Mouse (Mus musculus) brain, adult 2 months (tissue): ENCODE results near the gene Tmc8.

Experiments
- DNase-seq: peaks from one replicate; pipeline ENCODE4 v3.0.0; 2011; ENCODE audit warnings: low read depth, low spot score

The Tmc8 gene

DNA sequence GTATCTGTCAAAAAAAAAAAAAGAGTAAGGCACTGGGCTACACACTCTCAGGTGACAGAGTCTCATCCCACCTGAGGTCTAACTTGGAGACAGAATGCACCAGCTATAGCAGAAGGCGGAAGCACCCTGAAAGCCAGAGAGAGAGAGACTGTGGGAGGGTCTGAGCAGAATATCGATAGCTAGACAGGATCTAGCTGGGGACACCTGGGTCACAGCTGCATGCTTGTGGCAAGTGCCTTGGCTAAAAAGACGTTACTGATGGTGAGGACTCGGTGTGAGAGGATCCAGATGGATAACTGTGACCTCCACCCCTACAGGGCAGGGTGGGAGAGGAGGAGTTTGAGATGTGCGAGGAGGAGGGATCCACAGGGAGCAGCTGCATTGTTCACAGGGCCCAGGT is 15.1 kb downstream of the Tmc8 start:
- no peak for DNase-seq

DNA sequence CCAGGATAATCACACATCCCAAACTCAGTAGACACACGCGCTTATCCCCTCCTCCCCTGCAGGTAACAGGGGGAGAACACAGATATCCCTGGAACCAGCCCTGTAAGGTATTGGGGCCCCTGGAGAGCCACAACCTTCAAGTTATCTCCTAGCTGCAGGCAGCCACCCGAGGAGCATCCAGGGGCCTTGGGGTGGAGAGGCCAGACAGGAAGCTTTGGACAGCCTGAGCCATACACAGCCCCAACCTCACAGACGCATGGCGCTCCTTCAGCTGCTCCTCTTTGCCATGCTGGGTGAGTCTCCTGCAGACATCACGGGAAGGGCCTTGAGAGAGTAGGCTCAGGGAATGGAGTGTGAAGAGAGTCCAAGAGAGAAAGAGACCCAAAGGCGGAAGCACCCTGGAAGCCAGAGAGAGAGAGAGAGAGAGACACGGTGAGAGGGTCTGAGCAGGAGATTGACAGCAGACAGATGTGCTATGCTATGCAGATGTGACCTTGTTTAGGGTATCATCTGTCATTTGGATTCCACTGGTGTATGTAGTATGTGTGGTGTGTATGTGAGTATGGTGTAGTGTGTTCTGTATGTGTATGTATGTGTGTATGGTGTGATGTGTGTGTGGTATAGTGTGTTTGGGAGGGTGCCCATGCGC is 15.8 kb downstream of the Tmc8 start, which contains the start of gene 6030468B19Rik:
Gene 6030468B19Rik (plus strand): TSS at position 150 of the 649 bp plus-strand sequence.
- DNase-seq, result no peak

DNA sequence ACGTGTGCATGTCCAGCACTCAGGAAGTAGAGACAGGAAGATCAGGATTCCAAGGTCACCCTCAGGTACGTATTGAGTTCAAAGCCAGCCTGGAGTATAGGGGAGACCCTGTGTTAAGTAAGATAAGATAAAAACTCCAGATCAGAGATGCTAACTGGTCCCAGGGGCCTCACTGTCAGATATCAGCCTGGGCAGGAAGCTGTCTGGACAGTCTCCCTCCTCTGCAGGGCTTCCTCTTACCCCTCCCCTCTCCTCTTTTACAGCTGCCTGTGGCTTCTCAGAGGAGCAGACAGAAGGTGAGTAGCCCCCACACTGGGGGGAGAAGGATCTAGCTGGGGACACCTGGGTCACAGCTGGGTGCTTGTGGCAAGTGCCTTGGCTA is 16.3 kb downstream of the Tmc8 start:
- no peak for DNase-seq

DNA sequence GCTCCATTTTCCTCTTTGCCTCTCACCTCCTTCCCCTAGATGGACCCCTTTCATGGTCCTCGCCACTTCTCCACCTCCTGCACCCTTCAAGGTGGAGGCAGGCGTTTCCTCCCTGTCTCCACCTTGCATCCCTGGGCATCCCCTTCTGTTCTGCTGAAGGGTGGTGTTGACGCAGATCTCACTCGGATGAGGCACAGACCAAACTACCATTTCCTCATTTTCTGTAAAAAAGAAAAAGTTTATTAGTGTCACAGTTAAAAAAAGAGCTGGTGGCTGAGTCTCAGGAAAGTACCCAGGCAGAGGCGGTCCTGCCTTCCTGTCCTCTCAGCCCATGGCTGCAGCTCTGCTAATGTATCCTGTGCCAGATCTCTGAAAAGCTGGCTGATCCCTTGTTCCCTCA is 17.3 kb downstream of the Tmc8 start:
- DNase-seq, result no peak

DNA sequence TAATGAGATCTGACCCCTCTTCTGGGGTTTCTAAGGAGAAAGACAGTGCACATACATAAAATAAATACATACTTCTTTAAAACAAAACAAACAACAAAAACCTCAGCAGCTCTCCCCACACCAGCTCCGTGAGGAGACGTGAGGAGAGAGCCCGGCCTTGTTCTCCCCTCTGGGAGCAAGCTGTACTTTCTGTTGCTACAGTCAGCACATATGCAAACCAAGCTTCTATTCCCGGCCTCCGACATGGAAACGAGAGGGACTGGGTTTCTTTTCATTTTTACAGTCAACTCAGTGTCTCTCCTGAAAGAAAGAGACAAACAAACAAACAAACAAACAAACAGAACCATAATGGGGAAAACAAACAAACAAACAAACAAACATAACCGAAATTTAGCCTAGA is 18.2 kb downstream of the Tmc8 start:
- no peak for DNase-seq

DNA sequence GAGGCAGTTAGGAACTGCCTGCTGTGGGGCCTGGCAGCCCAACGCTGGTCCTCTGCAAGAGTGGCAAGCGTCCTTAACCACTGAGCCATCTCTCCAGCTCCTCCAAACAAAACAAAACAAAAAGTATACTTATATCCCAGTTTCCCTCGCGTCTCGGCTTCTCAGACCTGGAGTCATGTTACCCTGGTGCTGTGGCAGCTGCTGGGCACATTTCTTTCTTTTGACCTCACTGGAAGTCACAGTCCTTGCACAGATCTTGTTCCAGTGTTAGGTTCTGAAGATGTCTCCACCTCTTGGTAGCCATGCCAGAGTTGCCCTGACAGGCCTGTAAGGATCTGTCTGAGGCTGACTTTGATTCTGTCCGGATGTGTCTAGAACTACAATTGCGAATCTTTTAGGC is 19.8 kb downstream of the Tmc8 start:
- no peak for DNase-seq

DNA sequence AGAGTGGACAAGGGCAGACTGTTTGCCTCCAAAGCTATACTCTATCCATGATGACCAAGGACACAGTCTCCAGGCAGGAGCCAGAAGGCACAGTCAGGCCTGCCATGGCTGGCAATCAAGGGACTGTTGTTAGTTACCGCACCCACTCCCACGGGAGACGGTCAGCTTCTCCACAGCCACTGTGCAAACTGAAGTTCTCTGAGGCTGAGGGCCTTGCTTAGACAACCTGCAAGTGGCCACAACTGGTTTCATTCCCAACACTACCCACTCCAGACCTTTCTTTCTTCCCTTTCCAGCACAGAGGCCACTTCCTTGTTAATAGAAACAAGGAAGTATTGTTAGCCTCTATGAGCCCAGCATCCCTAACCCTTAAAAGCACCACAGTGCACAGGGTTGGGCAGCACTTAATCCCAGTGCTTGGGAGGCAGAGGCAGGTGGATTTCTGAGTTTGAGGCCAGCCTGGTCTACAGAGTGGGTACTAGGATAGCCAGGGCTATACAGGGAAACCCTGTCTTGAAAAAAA is 21.4 kb downstream of the Tmc8 start:
- DNase-seq, result no peak

DNA sequence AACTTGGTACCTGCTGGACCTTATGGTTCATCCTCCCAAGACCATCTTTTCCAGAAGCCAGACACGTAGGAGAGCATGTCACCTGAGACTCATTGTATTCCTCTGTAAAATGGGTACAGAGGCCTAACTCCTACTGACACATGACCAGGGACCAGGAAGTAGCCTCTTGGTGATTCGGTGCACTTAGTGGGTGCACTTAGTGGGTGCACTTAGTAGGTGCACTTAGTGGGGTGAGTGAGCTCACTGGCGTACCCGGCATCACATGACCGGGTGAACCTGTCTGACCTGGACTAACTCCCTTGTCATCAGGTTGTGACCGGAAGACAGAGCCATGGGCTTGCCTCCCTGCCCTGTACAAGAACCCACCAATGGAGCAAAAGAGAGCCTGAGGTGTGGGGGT is 24.9 kb downstream of the Tmc8 start:
- no peak for DNase-seq

DNA sequence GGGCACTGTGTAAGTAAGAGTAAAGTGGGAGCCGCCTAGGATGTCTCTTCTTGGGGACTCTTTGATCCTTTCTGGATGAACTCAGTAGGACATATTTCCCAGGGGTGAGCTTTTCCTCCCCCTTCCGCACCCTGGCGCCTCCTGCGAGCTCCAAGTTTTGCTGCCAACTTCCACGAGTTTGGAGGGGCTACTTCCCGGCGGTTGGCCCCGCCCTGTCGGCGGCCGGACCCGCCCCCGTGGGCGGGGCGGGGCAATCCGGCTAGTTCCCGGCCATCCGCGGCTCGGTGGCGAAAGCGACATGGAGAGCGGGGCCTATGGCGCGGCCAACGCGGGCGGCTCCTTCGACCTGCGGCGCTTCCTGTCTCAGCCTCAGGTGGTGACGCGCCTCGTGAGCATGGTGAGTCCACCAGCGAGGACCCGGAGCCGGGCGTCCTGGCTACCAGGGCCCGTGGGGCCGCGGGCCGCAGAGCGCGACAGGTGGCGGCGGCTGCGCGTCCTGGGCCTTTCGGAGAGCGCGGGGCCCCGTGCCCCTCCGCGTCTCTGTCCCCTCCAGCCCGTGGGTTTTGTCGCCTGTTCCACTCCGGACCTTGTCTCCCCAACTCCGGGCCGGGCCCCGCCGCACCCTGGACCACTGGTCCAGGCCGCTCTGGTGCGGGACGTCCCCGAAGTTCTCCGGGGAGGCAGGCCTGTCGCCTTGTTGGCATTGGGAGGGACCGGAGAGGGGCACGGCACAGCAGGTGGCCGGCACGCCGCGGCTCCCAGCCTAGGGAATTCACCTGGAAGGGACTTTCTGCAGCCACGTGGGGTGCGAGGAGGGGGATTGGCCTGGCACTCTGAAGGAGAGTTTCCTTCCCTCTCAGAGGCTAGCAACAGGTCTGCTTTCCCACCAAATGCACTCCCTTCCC is 27.8 kb downstream of the Tmc8 start, which contains the start of the genes Gm20708 and Syngr2:
Gene Gm20708 (plus strand): TSS at position 262 of the 905 bp plus-strand sequence.
Gene Syngr2 (plus strand): TSS at position 262 of the 905 bp plus-strand sequence.
- peak; percentile 43 for DNase-seq

DNA sequence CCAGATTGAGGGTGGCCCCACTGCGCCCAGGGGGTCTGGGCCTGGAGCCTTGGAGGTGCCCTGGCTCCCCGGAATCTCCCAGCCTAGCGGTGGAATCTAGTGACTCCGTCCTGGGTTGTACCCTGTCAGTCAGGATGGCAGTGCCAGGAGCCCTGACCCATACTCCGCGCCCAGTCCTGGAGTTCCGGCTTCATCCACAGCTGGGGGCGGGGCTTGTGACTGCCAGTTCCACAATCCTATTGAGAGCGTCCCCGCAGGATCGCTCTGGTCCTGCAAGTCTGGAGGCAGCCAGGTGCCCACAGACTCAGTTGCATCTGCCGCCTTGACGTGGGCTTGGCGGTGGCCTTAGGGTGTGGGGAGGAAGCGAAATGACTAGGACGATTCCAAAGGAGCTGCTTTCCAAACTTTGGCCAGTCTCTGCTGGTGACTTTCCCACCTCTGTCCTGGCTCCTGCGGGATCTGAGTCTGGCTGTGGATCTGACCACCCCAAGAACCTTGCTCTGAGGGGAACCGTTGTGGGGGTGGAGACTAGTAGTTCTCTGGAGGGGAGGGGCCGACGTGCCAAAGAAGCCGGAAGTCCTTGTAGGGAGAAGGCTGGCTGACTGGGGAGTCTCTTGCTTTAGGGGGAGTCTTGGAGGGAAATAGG is 28.6 kb downstream of the Tmc8 start:
- peak; percentile 78 for DNase-seq

DNA sequence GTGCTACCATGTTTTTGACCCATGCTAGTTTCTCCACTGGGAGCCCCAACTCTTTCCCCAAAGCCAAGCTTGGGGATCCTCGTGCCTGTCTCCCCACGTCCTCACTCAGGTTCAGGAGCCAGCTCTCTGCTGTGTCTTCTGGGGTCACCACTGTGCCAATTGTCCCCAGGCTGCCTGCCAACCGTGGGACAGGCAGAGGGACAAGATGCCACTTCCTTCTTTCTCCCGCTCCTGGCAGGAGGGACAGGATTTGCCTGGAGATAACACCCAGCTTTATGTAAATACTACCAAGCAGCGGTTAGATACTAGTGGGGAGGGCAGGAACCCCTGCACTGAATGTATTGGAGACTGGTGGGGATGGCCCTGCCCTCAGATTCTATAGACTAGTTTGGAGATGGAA is 32.0 kb downstream of the Tmc8 start:
- no peak for DNase-seq

DNA sequence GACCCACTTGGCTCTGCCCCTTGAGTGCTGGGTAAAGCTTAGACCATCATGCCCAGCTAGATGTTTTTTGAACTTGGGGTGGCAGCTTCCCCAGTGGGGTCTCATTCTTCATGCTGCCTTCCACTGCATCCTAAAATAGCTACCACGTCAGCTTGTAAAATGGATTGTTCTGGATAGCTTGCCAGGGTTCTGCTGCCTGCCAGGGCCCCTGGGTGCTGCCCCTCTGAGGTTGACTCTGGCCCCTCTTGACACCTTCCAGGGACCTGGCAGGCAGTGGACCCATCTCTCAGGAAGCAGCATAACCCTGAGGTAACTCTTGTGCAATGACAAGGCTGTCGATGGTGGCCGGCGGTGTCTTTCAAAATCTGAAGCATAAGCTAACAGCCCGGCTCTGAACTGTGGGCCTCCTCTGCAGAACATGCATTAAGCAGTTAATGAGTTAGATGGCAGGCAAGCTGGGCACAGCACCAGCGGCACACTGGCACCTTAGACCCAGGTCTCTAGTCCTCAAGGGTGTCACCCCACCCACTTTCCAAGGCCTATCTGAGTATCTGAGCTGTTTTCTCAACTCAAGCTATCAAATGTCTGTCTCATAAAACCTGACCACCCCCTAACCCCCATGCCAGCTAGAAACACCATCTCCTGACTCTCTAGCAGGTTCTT is 33.0 kb downstream of the Tmc8 start:
- DNase-seq, result no peak

DNA sequence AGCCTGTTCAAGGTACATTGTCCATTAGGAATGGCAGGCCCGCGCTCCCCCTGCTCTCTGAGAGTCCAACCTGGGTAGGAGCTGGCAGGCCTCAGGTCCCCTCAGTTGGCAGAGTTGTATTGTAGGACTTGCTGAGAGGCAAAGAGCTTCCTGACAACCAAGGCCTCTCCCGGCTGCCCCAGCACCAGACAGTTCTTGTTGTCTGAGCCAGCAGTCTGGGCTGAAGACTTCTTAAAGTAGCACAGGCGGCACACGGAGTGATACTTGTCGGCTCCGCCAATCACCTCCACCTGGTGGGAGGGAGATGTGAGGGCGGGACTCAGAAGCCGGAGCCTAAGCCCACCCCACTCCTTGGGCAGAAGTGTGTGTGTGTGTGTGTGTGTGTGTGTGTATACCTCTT is 34.0 kb downstream of the Tmc8 start:
- DNase-seq, result peak; percentile 51

DNA sequence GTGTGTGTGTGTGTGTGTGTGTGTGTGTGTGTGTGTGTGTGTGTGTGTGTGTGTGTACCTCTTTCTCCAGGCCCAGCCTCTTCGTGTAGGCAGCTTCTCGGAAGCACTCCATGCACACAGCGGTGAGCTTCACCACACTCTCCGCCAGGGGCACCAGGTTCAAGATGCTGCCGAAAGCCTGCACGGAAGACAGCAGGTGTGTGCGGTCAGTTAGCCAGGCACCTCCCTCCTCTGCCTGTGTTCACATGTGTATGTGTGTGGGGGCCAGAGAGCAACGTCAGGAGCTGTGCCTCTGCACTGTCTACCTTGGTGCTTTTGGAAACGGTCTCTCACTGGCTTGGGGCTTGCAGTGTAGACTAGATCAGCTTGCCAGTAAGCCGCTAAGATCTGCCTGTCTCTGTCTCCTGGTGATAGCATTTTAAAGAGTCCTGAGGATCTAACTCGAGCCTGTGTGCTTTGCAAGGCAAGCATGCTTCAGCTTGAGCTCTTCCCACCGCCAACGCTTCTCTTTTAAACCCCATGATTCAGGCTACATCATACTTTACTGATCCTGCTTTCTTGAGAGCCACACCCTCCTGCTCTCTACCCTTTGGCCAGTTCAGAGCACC is 34.6 kb downstream of the Tmc8 start:
- DNase-seq, result peak; percentile 48

DNA sequence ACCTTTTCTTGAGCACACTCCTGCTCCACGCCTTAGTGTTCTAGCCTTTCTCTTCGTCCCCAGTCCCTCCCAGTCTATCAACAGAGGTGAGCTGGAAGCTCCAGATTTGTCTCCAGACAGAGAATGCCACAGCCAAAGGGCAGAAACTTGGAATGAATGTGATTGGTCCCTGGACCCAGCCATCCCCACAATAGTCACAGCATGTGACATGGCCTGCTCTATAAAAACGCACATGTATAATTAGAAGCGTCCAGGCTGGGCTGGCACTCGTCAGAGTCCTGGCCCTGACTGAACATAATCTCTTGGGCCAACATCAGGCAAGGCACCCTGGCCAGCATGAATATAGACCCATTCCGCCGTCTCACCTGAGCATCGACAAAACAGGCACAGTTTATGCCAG is 37.2 kb downstream of the Tmc8 start:
- DNase-seq, result peak; percentile 24

DNA sequence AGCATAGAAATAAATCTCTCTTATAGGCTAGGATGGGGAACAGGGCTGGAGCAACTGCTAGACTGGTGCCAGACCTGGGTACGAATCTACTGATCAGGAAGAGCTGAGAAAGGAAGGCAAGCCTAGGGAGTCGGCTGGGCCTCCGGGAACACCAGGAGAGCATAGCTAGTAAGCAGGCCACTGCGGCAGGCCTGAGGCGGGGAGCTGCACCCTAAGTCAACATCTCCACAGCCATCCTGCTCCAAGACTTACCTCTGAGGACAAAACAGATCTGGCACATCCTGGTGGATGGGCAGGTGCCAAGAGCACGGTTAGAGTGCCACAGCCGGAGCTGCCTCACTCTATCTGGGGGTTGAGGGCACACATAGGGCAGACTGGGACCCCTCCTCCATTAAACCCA is 38.3 kb downstream of the Tmc8 start:
- DNase-seq, result no peak

DNA sequence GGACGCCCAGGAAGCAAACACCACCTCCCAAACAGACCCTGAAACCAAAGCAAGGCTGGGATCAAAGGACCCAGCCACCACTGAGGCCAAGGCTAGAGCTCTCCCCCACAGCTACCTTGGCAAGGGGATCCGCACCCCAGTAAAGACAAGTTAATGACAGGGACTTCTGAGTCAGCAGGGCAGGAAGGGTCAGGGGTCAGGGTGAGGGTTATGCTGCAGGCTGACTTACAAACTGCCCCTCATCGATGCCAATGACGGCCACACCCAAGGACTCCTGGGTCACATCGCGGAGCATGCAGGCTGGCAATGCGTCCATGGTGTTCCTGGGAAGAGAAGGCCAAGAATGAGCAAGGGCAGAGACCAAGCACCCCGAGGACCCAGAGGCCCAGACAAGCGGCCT is 40.0 kb downstream of the Tmc8 start:
- DNase-seq, result no peak

DNA sequence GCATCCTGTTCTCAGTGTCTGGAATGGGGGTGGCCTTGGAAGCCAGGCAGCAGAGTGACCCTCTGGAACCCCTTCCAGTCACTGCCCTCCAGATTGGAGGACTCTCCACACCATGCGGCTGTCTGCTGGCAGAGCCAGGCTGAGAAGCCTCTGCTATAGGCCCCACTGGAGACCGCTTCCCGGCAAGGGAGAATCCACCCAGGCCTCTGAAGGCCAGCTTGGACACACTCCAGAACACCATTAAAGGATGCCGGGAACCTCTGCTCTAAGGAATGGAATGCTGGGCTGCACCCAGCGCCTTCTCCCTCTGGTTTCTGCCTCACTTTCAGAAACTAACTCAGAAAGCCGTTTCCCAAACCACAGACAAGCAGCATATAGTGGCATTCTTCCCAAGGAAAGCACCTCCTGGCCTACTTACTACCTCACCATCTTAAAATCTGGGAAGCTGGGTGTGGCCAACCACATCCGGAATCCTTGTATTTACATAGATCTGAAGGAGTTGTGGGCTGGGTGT is 40.9 kb downstream of the Tmc8 start:
- no peak for DNase-seq

DNA sequence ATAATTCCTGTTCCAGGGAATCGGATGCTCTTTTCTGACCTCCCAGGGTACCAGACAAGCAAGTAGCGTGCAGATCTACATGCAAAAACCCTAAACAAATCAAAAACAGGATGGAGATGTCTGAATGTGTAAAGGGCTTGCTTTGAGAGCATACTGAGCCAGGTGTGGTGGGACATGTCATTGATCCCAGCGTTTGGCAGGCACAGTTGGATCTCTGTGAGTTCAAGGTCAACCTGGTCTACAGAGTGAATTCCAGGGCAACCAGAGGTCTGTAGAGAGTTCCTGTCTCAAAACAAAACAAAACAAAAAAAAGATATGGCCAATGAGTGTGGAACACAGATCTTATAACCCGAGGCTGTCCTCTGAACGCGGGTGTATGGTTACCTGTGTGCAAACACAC is 41.5 kb downstream of the Tmc8 start:
- DNase-seq, result no peak

DNA sequence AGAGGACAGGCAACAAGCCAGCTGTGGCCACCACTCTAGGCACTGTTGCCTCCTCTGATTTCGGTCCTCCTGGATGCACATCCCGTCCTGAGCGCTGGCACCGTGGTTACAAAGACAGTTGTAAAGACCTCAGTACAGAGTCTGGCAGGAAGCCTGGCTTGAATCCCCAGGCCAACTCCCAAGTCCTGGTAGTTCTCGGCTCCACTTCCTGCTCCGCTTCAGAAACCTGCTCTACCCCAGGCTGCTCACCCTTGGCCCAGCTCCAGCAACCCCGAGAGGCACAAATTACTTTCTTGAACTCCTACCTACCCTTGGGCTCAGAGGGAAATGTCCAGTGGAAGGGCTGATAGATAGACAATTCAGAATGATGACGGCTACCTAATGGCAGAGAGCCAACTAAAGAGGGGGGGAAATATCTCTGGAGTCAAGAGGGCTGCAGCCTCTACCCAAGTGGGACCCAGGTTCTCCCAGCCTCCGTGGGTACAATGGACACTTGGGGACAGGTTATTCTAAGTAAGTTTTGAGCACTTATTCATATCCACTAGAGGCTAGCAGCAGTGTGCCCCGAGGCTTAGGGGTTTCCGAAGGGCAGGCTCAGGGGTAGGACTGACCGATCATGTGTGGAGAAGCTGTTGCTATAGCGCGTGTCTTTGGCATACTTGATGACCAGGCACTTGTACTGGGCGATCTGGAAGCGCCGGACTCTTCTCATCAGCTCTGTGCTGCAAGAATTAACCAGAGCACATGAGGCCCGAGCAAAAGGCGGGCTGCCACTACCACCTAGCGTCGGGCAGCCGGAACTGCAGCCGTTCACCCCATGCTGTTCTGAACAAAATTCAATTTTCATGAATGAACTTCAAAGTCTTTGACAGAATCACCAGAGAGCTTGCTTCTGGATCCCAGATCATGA is 42.4 kb downstream of the Tmc8 start:
- peak; percentile 84 for DNase-seq
